Mouse (Mus musculus) adrenal gland, adult (tissue): ENCODE measurements around the gene Zfpl1.

Experiments used
- DNase-seq, 2 experiments: peaks; one replicate each; pipeline ENCODE4 v3.0.0; 2022 to 2023; ENCODE audit warnings: low spot score in 1 of 2; ENCODE audit not compliant: inconsistent age in 2 of 2

The Zfpl1 gene

GRCm38 (mm10) chr19:6101186-6101585 lies 16.4 kb upstream of the Zfpl1 start:
- DNase-seq, result no peak

- peak in 1 of 2 experiments; percentile 41 for DNase-seq
Observed at GRCm38 (mm10) chr19:6097847-6098246, 13.1 kb upstream of the Zfpl1 start.

- DNase-seq, result no peak
Observed at GRCm38 (mm10) chr19:6094119-6094518, 9.4 kb upstream of the Zfpl1 start, which contains the start of gene AC131692.1. AC131692.1 (plus strand) TSS chr19:6094419.

- DNase-seq, result no peak
Observed at GRCm38 (mm10) chr19:6088841-6089240, 4.1 kb upstream of the Zfpl1 start.

- peak; percentile 44 to 81 for DNase-seq
Observed at GRCm38 (mm10) chr19:6085417-6085879, 692 bp upstream of the Zfpl1 start.

- no peak for DNase-seq
Observed at GRCm38 (mm10) chr19:6082156-6082555, 2.6 kb downstream of the Zfpl1 start, which contains the start of gene Gm28374. Gm28374 (minus strand) TSS chr19:6082256.

- no peak for DNase-seq
Observed at GRCm38 (mm10) chr19:6079983-6080480, 4.7 kb downstream of the Zfpl1 start, which contains the start of gene Tmem262. Tmem262 (plus strand) TSS chr19:6080033.

- DNase-seq, result peak; percentile 87 to 96
Observed at GRCm38 (mm10) chr19:6076564-6077393, 8.0 kb downstream of the Zfpl1 start, which contains the start of gene Vps51. Vps51 (minus strand) TSS chr19:6077231.

GRCm38 (mm10) chr19:6073889-6074288 lies 10.9 kb downstream of the Zfpl1 start:
- no peak for DNase-seq

- no peak for DNase-seq
Observed at GRCm38 (mm10) chr19:6071261-6071660, 13.5 kb downstream of the Zfpl1 start.

GRCm38 (mm10) chr19:6070571-6071250 lies 14.0 kb downstream of the Zfpl1 start:
- no peak for DNase-seq

- DNase-seq, result no peak
Observed at GRCm38 (mm10) chr19:6069851-6070250, 14.9 kb downstream of the Zfpl1 start.

GRCm38 (mm10) chr19:6068951-6069350 lies 15.8 kb downstream of the Zfpl1 start:
- DNase-seq, result no peak

GRCm38 (mm10) chr19:6067724-6068415 lies 16.9 kb downstream of the Zfpl1 start, which contains the start of gene Tm7sf2:
Tm7sf2 (minus strand) TSS chr19:6068373.
- DNase-seq, result peak; percentile 96 to 97

GRCm38 (mm10) chr19:6067011-6067723 lies 17.6 kb downstream of the Zfpl1 start:
- DNase-seq, result peak; percentile 85 to 93

- no peak for DNase-seq
Observed at GRCm38 (mm10) chr19:6066571-6066970, 18.2 kb downstream of the Zfpl1 start.

GRCm38 (mm10) chr19:6063081-6063480 lies 21.7 kb downstream of the Zfpl1 start:
- DNase-seq, result no peak

- no peak for DNase-seq
Observed at GRCm38 (mm10) chr19:6062418-6062817, 22.3 kb downstream of the Zfpl1 start.

- DNase-seq, result peak in 1 of 2 experiments; percentile 80
Observed at GRCm38 (mm10) chr19:6061641-6062302, 23.0 kb downstream of the Zfpl1 start.
